Comparison of ENCODE assay signal across 29 mouse cellular contexts in the genomic region with DNA sequence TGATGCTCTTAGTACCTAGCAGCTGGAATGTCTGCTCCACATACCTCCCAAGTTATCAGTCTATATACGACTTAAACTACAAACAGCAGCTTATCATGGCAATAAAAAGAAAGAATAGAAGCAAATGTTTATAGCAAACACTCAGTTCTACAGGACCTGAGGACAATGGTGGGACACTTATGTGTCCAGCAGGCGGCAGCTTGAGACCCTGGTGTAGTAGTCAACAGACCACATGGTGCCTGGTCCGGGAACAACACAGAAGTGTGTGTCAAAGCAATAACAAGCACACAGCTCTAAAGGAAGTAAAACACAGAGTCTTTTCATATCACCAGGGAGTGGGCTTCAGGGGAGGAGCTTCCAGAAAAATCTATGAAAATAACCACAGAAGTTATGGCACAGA.
DNase-seq lines count a peak whose midpoint lies in the region; ATAC-seq and TF ChIP-seq lines count a peak whose summit lies in the region.
"Had no signal": no experiment of that assay in that cellular context is flagged by ENCODE, and none has a peak within 500 bp of the region (broad histone marks: within the 10 kb centered on the region; RNA-seq: fewer than 3 reads in every experiment).

No protein-coding gene starts in this region.

- no peak overlapping the region for H3K4me3 ChIP-seq in layer of hippocampus, adult 2 months
- H3K4me3 ChIP-seq in lung, postnatal 0 days (ENCODE audit: low read depth, low read length) = no peak overlapping the region
- H3K4me3 ChIP-seq: embryonic facial prominence, embryonic 12.5 days; forebrain, embryonic 15.5 days; heart, embryonic 13.5 days; hindbrain, embryonic 13.5 days; kidney, embryonic 15.5 days; lung, embryonic 15.5 days; midbrain, embryonic 10.5 days; midbrain, embryonic 15.5 days; myocyte; neural tube, embryonic 13.5 days had no signal

- intact Hi-C loops in heart, postnatal 25 days (cut with DNase I) = no loop called here

- H3K36me3 ChIP-seq in lung, postnatal 0 days (ENCODE audit: insufficient read depth, low read length) = no peaks in the 10 kb centered on the region
- H3K36me3 ChIP-seq: embryonic facial prominence, embryonic 12.5 days; forebrain, embryonic 15.5 days; heart, embryonic 13.5 days; hindbrain, embryonic 13.5 days; kidney, embryonic 15.5 days; lung, embryonic 15.5 days; midbrain, embryonic 10.5 days; midbrain, embryonic 15.5 days; neural tube, embryonic 13.5 days had no signal

- no peak for TF ChIP-seq EP300 in lung, postnatal 0 days (IDR thresholded peaks at IDR 0.05)

- no peak overlapping the region for H3K9ac ChIP-seq in lung, postnatal 0 days (replicated peaks; ENCODE audit: low read depth)
- H3K9ac ChIP-seq: embryonic facial prominence, embryonic 12.5 days; forebrain, embryonic 15.5 days; heart, embryonic 13.5 days; hindbrain, embryonic 13.5 days; kidney, embryonic 15.5 days; lung, embryonic 15.5 days; midbrain, embryonic 15.5 days; neural tube, embryonic 13.5 days had no signal

- H3K4me2 ChIP-seq in lung, postnatal 0 days (replicated peaks; ENCODE audit: low read depth, low read length) = no peak overlapping the region
- H3K4me2 ChIP-seq: embryonic facial prominence, embryonic 12.5 days; forebrain, embryonic 15.5 days; heart, embryonic 13.5 days; hindbrain, embryonic 13.5 days; kidney, embryonic 15.5 days; lung, embryonic 15.5 days; midbrain, embryonic 15.5 days; neural tube, embryonic 13.5 days had no signal

- ATAC-seq in lung, postnatal 0 days = no peak
- ATAC-seq: midbrain, embryonic 15.5 days; Patski had no signal

- H3K4me1 ChIP-seq in lung, postnatal 0 days (ENCODE audit: insufficient read depth, low read depth, low read length) = no peaks in the 10 kb centered on the region
- H3K4me1 ChIP-seq: embryonic facial prominence, embryonic 12.5 days; heart, embryonic 13.5 days; lung, embryonic 15.5 days had no signal

- DNase-seq in heart, adult 11 months = peak; percentile 9
- no peak for DNase-seq in heart, postnatal 25 days (ENCODE audit: low spot score)
- no peak for DNase-seq in layer of hippocampus, adult 2 months (ENCODE audit: low spot score in 2 of 2)
- DNase-seq in layer of hippocampus, postnatal 25 days (ENCODE audit: extremely low spot score in 1 of 2, low spot score in 1 of 2) = no peak
- no peak for DNase-seq in lung, postnatal 0 days (ENCODE audit: low spot score)
- no peak for DNase-seq in lung, postnatal 10 days
- DNase-seq in brain, embryonic 14.5 days (ENCODE audit: low read depth) = no peak
- DNase-seq in urinary bladder, postnatal 10 days (ENCODE audit: low spot score) = no peak
- DNase-seq: adrenal gland, postnatal 10 days; cerebellum, adult 11-12 months; cerebellum, adult 9-11 months; embryo, embryonic 11 days; heart, postnatal 36 days; kidney, adult 18-20 months; kidney, postnatal 36 days; liver; retina, postnatal 1 day; right cerebral cortex, postnatal 14 days had no signal

- H3K9me3 ChIP-seq in lung, postnatal 0 days (ENCODE audit: low read length) = no peaks in the 10 kb centered on the region
- H3K9me3 ChIP-seq: embryonic facial prominence, embryonic 12.5 days; forebrain, embryonic 15.5 days; heart, embryonic 13.5 days; hindbrain, embryonic 13.5 days; kidney, embryonic 15.5 days; lung, embryonic 15.5 days; midbrain, embryonic 10.5 days; midbrain, embryonic 15.5 days; neural tube, embryonic 13.5 days had no signal

- H3K27me3 ChIP-seq in lung, postnatal 0 days (replicated peaks; ENCODE audit: insufficient read depth, low read length) = no peaks in the 10 kb centered on the region
- H3K27me3 ChIP-seq: embryonic facial prominence, embryonic 12.5 days; forebrain, embryonic 15.5 days; heart, embryonic 13.5 days; hindbrain, embryonic 13.5 days; kidney, embryonic 15.5 days; lung, embryonic 15.5 days; midbrain, embryonic 15.5 days; neural tube, embryonic 13.5 days; Patski had no signal

- TF ChIP-seq POLR2A in brain, embryonic 14.5 days (IDR thresholded peaks at IDR 0.05; ENCODE audit: borderline replicate concordance, extremely low read depth, insufficient read depth, insufficient read length, poor library complexity, severe bottlenecking) = no peak

- TF ChIP-seq CTCF in layer of hippocampus, adult 2 months (conservative IDR thresholded peaks at IDR 0.05) = 0 out of 2 replicates have a peak, but pooled peaks have one; percentile 10
- TF ChIP-seq CTCF in lung, postnatal 0 days (IDR thresholded peaks at IDR 0.05) = peak; percentile 56
- peak; percentile 7; the same call in 1 of the 2 replicates for TF ChIP-seq CTCF in brain, embryonic 14.5 days (IDR thresholded peaks at IDR 0.05; ENCODE audit: borderline replicate concordance, extremely low read depth, insufficient read depth, insufficient read length)

- H3K27ac ChIP-seq in layer of hippocampus, adult 2 months = no peak overlapping the region
- no peak overlapping the region for H3K27ac ChIP-seq in lung, postnatal 0 days (ENCODE audit: low read length)
- H3K27ac ChIP-seq: embryonic facial prominence, embryonic 12.5 days; forebrain, embryonic 15.5 days; heart, embryonic 13.5 days; hindbrain, embryonic 13.5 days; kidney, embryonic 15.5 days; lung, embryonic 15.5 days; midbrain, embryonic 10.5 days; midbrain, embryonic 15.5 days; neural tube, embryonic 13.5 days had no signal

- WGBS in lung, postnatal 0 days = 53% methylated on average over 3 of the region's 3 CpGs
